ENCODE assay signal across 20 mouse cellular contexts in the genomic region with DNA sequence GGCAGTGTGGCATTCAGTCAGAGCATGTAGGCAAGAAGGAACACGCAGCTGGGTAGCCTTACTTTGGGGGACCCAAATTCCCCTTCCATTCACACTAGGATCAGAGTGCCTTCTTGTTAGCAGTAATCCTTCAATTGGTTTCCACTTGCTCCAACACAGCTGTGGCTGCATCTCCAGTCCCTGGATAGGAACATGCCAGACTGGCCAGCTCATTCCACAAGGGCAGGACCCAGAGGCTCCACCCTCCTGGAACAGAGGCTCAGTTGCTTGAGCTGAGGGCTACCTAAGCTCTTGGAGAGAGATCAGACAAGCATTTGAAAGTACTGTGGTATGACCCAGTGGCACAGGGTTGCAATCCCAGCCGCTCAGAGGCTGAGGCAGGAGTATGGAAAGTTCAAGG. TPM values are rescaled to one million over a fixed set of nuclear protein-coding genes. Genes with fewer than 3 reads are reported as not detected.
DNase-seq lines count a peak whose midpoint lies in the region; ATAC-seq lines count a peak whose summit lies in the region.
"Had no signal": no experiment of that assay in that cellular context is flagged by ENCODE, and none has a peak within 500 bp of the region (broad histone marks: within the 10 kb centered on the region; RNA-seq: fewer than 3 reads in every experiment).

No protein-coding gene starts in this region.

- H3K4me1 ChIP-seq in limb, embryonic 15.5 days, result no peaks in the 10 kb centered on the region
- no peaks in the 10 kb centered on the region for H3K4me1 ChIP-seq in limb, embryonic 10.5 days
- H3K4me1 ChIP-seq in forebrain, embryonic 11.5 days (replicated peaks; ENCODE audit: control insufficient read depth, insufficient read depth, low read length), result no peaks in the 10 kb centered on the region
- H3K4me1 ChIP-seq in hindbrain, embryonic 13.5 days (replicated peaks), result no peaks in the 10 kb centered on the region
- H3K4me1 ChIP-seq: heart, embryonic 13.5 days; hindbrain, embryonic 12.5 days; midbrain, embryonic 15.5 days; stomach, embryonic 15.5 days had no signal

- ATAC-seq in limb, embryonic 15.5 days (ENCODE audit: insufficient number of reproducible peaks, low FRiP score, low TSS enrichment, low read depth), result no peak
- ATAC-seq in forebrain, embryonic 11.5 days (replicated peaks; ENCODE audit: low FRiP score), result no peak
- no peak for ATAC-seq in hindbrain, embryonic 13.5 days (ENCODE audit: low FRiP score)
- ATAC-seq: CD4-positive, CD25-positive, alpha-beta regulatory T cell, adult 4 months; forebrain, embryonic 16.5 days; midbrain, embryonic 15.5 days; Patski had no signal

- WGBS in limb, embryonic 15.5 days, result 73% methylated on average over 2 of the region's 2 CpGs
- WGBS in limb, embryonic 10.5 days, result 92% methylated on average over 2 of the region's 2 CpGs
- WGBS in forebrain, embryonic 11.5 days, result 77% methylated on average over 2 of the region's 2 CpGs
- WGBS in hindbrain, embryonic 13.5 days, result 95% methylated on average over 2 of the region's 2 CpGs

- no peak overlapping the region for H3K4me2 ChIP-seq in limb, embryonic 15.5 days
- H3K4me2 ChIP-seq in forebrain, embryonic 11.5 days (ENCODE audit: low read depth, low read length, severe bottlenecking), result no peak overlapping the region
- no peak overlapping the region for H3K4me2 ChIP-seq in hindbrain, embryonic 13.5 days
- H3K4me2 ChIP-seq: heart, embryonic 13.5 days; hindbrain, embryonic 12.5 days; midbrain, embryonic 15.5 days; stomach, embryonic 15.5 days had no signal

- H3K27ac ChIP-seq in limb, embryonic 15.5 days, result 0 out of 2 replicates have a peak overlapping the region, but pooled peaks have one; percentile 27
- H3K27ac ChIP-seq in limb, embryonic 10.5 days, result no peak overlapping the region
- no peak overlapping the region for H3K27ac ChIP-seq in forebrain, embryonic 11.5 days (ENCODE audit: low read depth, low read length)
- H3K27ac ChIP-seq in hindbrain, embryonic 13.5 days, result no peak overlapping the region
- H3K27ac ChIP-seq: heart, embryonic 13.5 days; hindbrain, embryonic 12.5 days; midbrain, embryonic 15.5 days; stomach, embryonic 15.5 days had no signal

- H3K9me3 ChIP-seq in limb, embryonic 15.5 days, result no peaks in the 10 kb centered on the region
- no peaks in the 10 kb centered on the region for H3K9me3 ChIP-seq in limb, embryonic 10.5 days (replicated peaks)
- H3K9me3 ChIP-seq in forebrain, embryonic 11.5 days (ENCODE audit: control insufficient read depth, low read length), result no peaks in the 10 kb centered on the region
- H3K9me3 ChIP-seq in hindbrain, embryonic 13.5 days, result no peaks in the 10 kb centered on the region
- H3K9me3 ChIP-seq: heart, embryonic 13.5 days; hindbrain, embryonic 12.5 days; midbrain, embryonic 15.5 days; stomach, embryonic 15.5 days had no signal

- H3K36me3 ChIP-seq in limb, embryonic 15.5 days, result peaks cover 11% of the 10 kb centered on the region
- H3K36me3 ChIP-seq in limb, embryonic 10.5 days, result peaks cover 8% of the 10 kb centered on the region
- H3K36me3 ChIP-seq in forebrain, embryonic 11.5 days (ENCODE audit: control insufficient read depth, insufficient read depth, low read length), result no peaks in the 10 kb centered on the region
- peaks cover 8% of the 10 kb centered on the region for H3K36me3 ChIP-seq in hindbrain, embryonic 13.5 days
- H3K36me3 ChIP-seq: midbrain, embryonic 15.5 days; stomach, embryonic 15.5 days had no signal

- no peaks in the 10 kb centered on the region for H3K27me3 ChIP-seq in limb, embryonic 15.5 days
- H3K27me3 ChIP-seq in limb, embryonic 10.5 days (ENCODE audit: low read depth, poor library complexity, severe bottlenecking), result no peaks in the 10 kb centered on the region
- no peaks in the 10 kb centered on the region for H3K27me3 ChIP-seq in forebrain, embryonic 11.5 days (ENCODE audit: control insufficient read depth, insufficient read depth, low read length)
- H3K27me3 ChIP-seq in hindbrain, embryonic 13.5 days, result no peaks in the 10 kb centered on the region
- H3K27me3 ChIP-seq: heart, embryonic 13.5 days; hindbrain, embryonic 12.5 days; midbrain, embryonic 15.5 days; Patski; stomach, embryonic 15.5 days had no signal

- peak; percentile 64 for DNase-seq in adrenal gland, adult 2 months
- DNase-seq in adrenal gland, adult 18-20 months (ENCODE audit: low spot score in 2 of 2), result no peak
- DNase-seq in limb, embryonic 10.5 days (ENCODE audit: low spot score), result no peak
- DNase-seq in 3T3-L1 (ENCODE audit: low read depth, low spot score), result peak; percentile 67
- DNase-seq in adrenal gland, postnatal 10 days, result peak; percentile 59
- no peak for DNase-seq in forebrain, embryonic 11.5 days (ENCODE audit: low spot score)
- DNase-seq: cerebellum, adult 8-10 months; kidney, adult 18-20 months; kidney, postnatal 4 days; thymus, adult 18-20 months; thymus, postnatal 36 days had no signal

- H3K4me3 ChIP-seq in limb, embryonic 15.5 days, result no peak overlapping the region
- no peak overlapping the region for H3K4me3 ChIP-seq in limb, embryonic 10.5 days
- no peak overlapping the region for H3K4me3 ChIP-seq in forebrain, embryonic 11.5 days (ENCODE audit: low read depth, low read length)
- no peak overlapping the region for H3K4me3 ChIP-seq in hindbrain, embryonic 13.5 days
- H3K4me3 ChIP-seq: heart, embryonic 13.5 days; hindbrain, embryonic 12.5 days; midbrain, embryonic 15.5 days; stomach, embryonic 15.5 days had no signal

- H3K9ac ChIP-seq in limb, embryonic 15.5 days, result no peak overlapping the region
- H3K9ac ChIP-seq in forebrain, embryonic 11.5 days (ENCODE audit: low read length), result no peak overlapping the region
- H3K9ac ChIP-seq in hindbrain, embryonic 13.5 days, result no peak overlapping the region
- H3K9ac ChIP-seq: heart, embryonic 13.5 days; hindbrain, embryonic 12.5 days; midbrain, embryonic 15.5 days; stomach, embryonic 15.5 days had no signal

RNA-seq across cellular contexts. Expression of gene Alpk3, which starts 8.9 kb away (rescaled TPM):
- under 1 TPM; 0.17 to 0.24 TPM for total RNA-seq in adrenal gland, adult 2 months (2021)
- polyA plus RNA-seq in adrenal gland, adult 2 months (2012; rRNA removed), result 0.03 TPM in 2 replicates
- under 1 TPM; 0.17 to 0.48 TPM for total RNA-seq in adrenal gland, adult 18-20 months (2021)
- 2.2 and 5.9 TPM in 2 replicates for polyA plus RNA-seq in limb, embryonic 15.5 days (2015; fragmentation: Nextera tagmentation; extraction: Ambion mirVana)
- 0.19 and 0.48 TPM in 2 replicates for polyA plus RNA-seq in limb, embryonic 10.5 days (2016; fragmentation: Nextera tagmentation; extraction: Ambion mirVana)
- total RNA-seq in adrenal gland, postnatal 10 days (2021), result 10 to 100 TPM in 1 of 2 experiments, 1 to 10 TPM in 1; 3.1 to 12.0 TPM
- polyA plus RNA-seq in forebrain, embryonic 11.5 days (2014; fragmentation: Nextera tagmentation; extraction: Ambion mirVana), result not detected in 2 replicates
- polyA plus RNA-seq in hindbrain, embryonic 13.5 days (2015; fragmentation: Nextera tagmentation; extraction: Ambion mirVana), result 0.14 and 0.16 TPM in 2 replicates
- polyA plus RNA-seq: Patski had no signal

RNA-seq across cellular contexts. Expression of gene Zfp592, which starts 55.0 kb away (rescaled TPM):
- 10 to 100 TPM; 22.6 to 36.1 TPM for total RNA-seq in adrenal gland, adult 2 months (2021)
- polyA plus RNA-seq in adrenal gland, adult 2 months (2012; rRNA removed), result 13.0 and 13.9 TPM in 2 replicates
- total RNA-seq in adrenal gland, adult 18-20 months (2021), result 10 to 100 TPM; 25.4 to 35.8 TPM
- 11.8 and 15.6 TPM in 2 replicates for polyA plus RNA-seq in limb, embryonic 15.5 days (2015; fragmentation: Nextera tagmentation; extraction: Ambion mirVana)
- 15.7 and 16.1 TPM in 2 replicates for polyA plus RNA-seq in limb, embryonic 10.5 days (2016; fragmentation: Nextera tagmentation; extraction: Ambion mirVana)
- total RNA-seq in adrenal gland, postnatal 10 days (2021), result 10 to 100 TPM; 26.2 to 29.3 TPM
- polyA plus RNA-seq in forebrain, embryonic 11.5 days (2014; fragmentation: Nextera tagmentation; extraction: Ambion mirVana), result 15.9 TPM in 2 replicates
- 7.3 and 8.8 TPM in 2 replicates for polyA plus RNA-seq in hindbrain, embryonic 13.5 days (2015; fragmentation: Nextera tagmentation; extraction: Ambion mirVana)

Comparison
In these comparisons a context has a peak if more than half of its experiments do, and no peak if none do; other contexts are left out.
1. DNase-seq: peak in adrenal gland, adult 2 months (single experiment), 3T3-L1 (single experiment) and adrenal gland, postnatal 10 days (single experiment); none in adrenal gland, adult 18-20 months (0 of 2), limb, embryonic 10.5 days (single experiment) and forebrain, embryonic 11.5 days (single experiment).